In the genomic region with DNA sequence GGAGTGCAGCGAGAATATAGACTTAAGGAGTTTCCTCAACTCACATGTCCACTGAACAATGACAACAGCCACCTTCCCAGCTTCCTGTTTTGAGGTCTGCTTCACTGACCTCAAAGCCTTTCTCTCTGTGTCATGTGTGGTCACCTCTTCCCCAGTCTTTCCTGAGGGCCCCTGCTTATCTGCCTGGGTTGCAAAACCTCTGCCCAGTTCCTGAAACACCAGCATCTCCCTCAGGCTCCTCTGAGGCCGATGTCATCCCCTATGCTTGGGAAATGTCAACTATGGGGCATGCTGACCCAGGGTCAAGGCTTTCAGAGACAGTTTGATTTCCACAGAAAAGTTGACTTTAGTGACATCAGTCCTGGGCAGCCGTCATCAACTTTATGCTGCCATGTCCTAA, we compare ENCODE assay signal across 12 mouse cellular contexts. TPM values are rescaled to one million over a fixed set of nuclear protein-coding genes. Genes with fewer than 3 reads are reported as not detected.
A peak's percentile ranks its signal among the peaks of the same experiment; 100 is the strongest.
DNase-seq lines count a peak whose midpoint lies in the region; ATAC-seq and TF ChIP-seq lines count a peak whose summit lies in the region.
"Had no signal": no experiment of that assay in that cellular context is flagged by ENCODE, and none has a peak within 500 bp of the region (broad histone marks: within the 10 kb centered on the region; RNA-seq: fewer than 3 reads in every experiment).

No protein-coding gene starts in this region.

- TF ChIP-seq CTCF in spleen, adult 2 months (IDR thresholded peaks at IDR 0.05; ENCODE audit: extremely low read depth, insufficient read depth, insufficient read length, insufficient replicate concordance) = no peak

- H3K27me3 ChIP-seq in spleen, adult 2 months (ENCODE audit: control insufficient read depth, insufficient read depth, low read length) = no peaks in the 10 kb centered on the region
- H3K27me3 ChIP-seq in forebrain, embryonic 14.5 days (replicated peaks; ENCODE audit: control insufficient read depth, insufficient read depth, low read length) = no peaks in the 10 kb centered on the region
- H3K27me3 ChIP-seq: hindbrain, embryonic 12.5 days; neural tube, embryonic 13.5 days had no signal

- peak overlapping the region; percentile 69 for H3K27ac ChIP-seq in spleen, adult 2 months (ENCODE audit: insufficient read depth, low read length)
- H3K27ac ChIP-seq in macrophage = peak overlapping the region; percentile 77
- H3K27ac ChIP-seq in forebrain, embryonic 14.5 days (ENCODE audit: low read depth, low read length) = no peak overlapping the region
- H3K27ac ChIP-seq: hindbrain, embryonic 12.5 days; neural tube, embryonic 13.5 days had no signal

- ATAC-seq in forebrain, embryonic 14.5 days = no peak

- TF ChIP-seq POLR2A in spleen, adult 2 months (IDR thresholded peaks at IDR 0.05; ENCODE audit: low read depth, low read length) = no peak

- H3K4me2 ChIP-seq in forebrain, embryonic 14.5 days (ENCODE audit: low read length) = no peak overlapping the region
- H3K4me2 ChIP-seq: hindbrain, embryonic 12.5 days; neural tube, embryonic 13.5 days had no signal

- no peak overlapping the region for H3K4me3 ChIP-seq in spleen, adult 2 months (ENCODE audit: extremely low read depth, insufficient read depth, insufficient read length)
- no peak overlapping the region for H3K4me3 ChIP-seq in macrophage (ENCODE audit: inconsistent target)
- no peak overlapping the region for H3K4me3 ChIP-seq in forebrain, embryonic 14.5 days (ENCODE audit: low read depth, low read length)
- H3K4me3 ChIP-seq: hindbrain, embryonic 12.5 days; neural tube, embryonic 13.5 days had no signal

- 17% methylated on average over 3 of the region's 3 CpGs for WGBS in spleen, adult 2 months
- 0% methylated on average over 3 of the region's 3 CpGs for WGBS in macrophage (ENCODE audit: missing documents)
- WGBS in forebrain, embryonic 14.5 days = 89% methylated on average over 3 of the region's 3 CpGs

- intact Hi-C loops in left cerebral cortex, postnatal 4 days (cut with DNase I) = no loop called here

- H3K36me3 ChIP-seq in spleen, adult 2 months (ENCODE audit: control insufficient read depth, insufficient read depth, low read length) = no peaks in the 10 kb centered on the region
- no peaks in the 10 kb centered on the region for H3K36me3 ChIP-seq in macrophage (ENCODE audit: inconsistent target)
- no peaks in the 10 kb centered on the region for H3K36me3 ChIP-seq in forebrain, embryonic 14.5 days (ENCODE audit: control insufficient read depth, insufficient read depth, low read length)
- H3K36me3 ChIP-seq: hindbrain, embryonic 12.5 days; neural tube, embryonic 13.5 days had no signal

- peaks cover 26% of the 10 kb centered on the region for H3K4me1 ChIP-seq in spleen, adult 2 months (ENCODE audit: control insufficient read depth, insufficient read depth, insufficient read length)
- H3K4me1 ChIP-seq in forebrain, embryonic 14.5 days (ENCODE audit: control insufficient read depth, insufficient read depth, low read length) = peaks cover 17% of the 10 kb centered on the region

- no peak overlapping the region for H3K9ac ChIP-seq in forebrain, embryonic 14.5 days (ENCODE audit: low read length)
- H3K9ac ChIP-seq: hindbrain, embryonic 12.5 days; neural tube, embryonic 13.5 days had no signal

- no peaks in the 10 kb centered on the region for H3K79me2 ChIP-seq in macrophage (ENCODE audit: inconsistent target)

- DNase-seq in adrenal gland, postnatal 14 days = peak; percentile 40
- DNase-seq in adrenal gland, postnatal 25 days = no peak
- no peak for DNase-seq in spleen, adult 2 months (ENCODE audit: low read depth in 1 of 2, low spot score in 2 of 2)
- no peak for DNase-seq in spleen, adult 18-20 months
- DNase-seq in left cerebral cortex, postnatal 4 days = no peak
- no peak for DNase-seq in kidney, postnatal 36 days
- DNase-seq in forebrain, embryonic 14.5 days (ENCODE audit: low spot score) = no peak
- DNase-seq: adrenal gland, adult 8-10 months; right cerebral cortex, postnatal 14 days had no signal

- no peaks in the 10 kb centered on the region for H3K9me3 ChIP-seq in forebrain, embryonic 14.5 days (replicated peaks; ENCODE audit: control insufficient read depth, low read length)
- H3K9me3 ChIP-seq: hindbrain, embryonic 12.5 days; neural tube, embryonic 13.5 days had no signal

RNA-seq across cellular contexts. Expression of a gene that starts 29.2 kb away (rescaled TPM):
- 69.0 and 75.1 TPM in 2 replicates for total RNA-seq in adrenal gland, postnatal 14 days (2021)
- 33.4 and 33.5 TPM in 2 replicates for total RNA-seq in adrenal gland, postnatal 25 days (2021)
- polyA plus RNA-seq in spleen, adult 2 months (2012; rRNA removed) = 53.3 and 66.9 TPM in 2 replicates
- total RNA-seq in macrophage (2018; cell fraction: chromatin; rRNA removed) = 100 to 1,000 TPM in 16 of 26 experiments, 10 to 100 TPM in 10; 13.2 to 775 (median 263) TPM
- 100 to 1,000 TPM in 15 of 26 experiments, 10 to 100 TPM in 11; 40.0 to 448 (median 113) TPM for total RNA-seq in macrophage (2018; cell fraction: cytosol; rRNA removed)
- 100 to 1,000 TPM in 20 of 26 experiments, 10 to 100 TPM in 6; 31.5 to 764 (median 230) TPM for total RNA-seq in macrophage (2018; cell fraction: nucleus; rRNA removed)
- polyA plus RNA-seq in macrophage (2018) = 98.8 to 168 TPM (median 120 TPM) in 3 replicates
- 1 to 10 TPM; 7.0 to 9.7 TPM for total RNA-seq in left cerebral cortex, postnatal 4 days (2021)
- polyA plus RNA-seq in forebrain, embryonic 14.5 days (2014; fragmentation: Nextera tagmentation; extraction: Ambion mirVana) = 5.0 and 7.0 TPM in 2 replicates

RNA-seq across cellular contexts. Expression of a gene that starts 53.6 kb away (rescaled TPM):
- 2.0 and 2.4 TPM in 2 replicates for total RNA-seq in adrenal gland, postnatal 14 days (2021)
- total RNA-seq in adrenal gland, postnatal 25 days (2021) = 1.3 and 2.4 TPM in 2 replicates
- polyA plus RNA-seq in spleen, adult 2 months (2012; rRNA removed) = 0.58 and 0.62 TPM in 2 replicates
- total RNA-seq in macrophage (2018; cell fraction: chromatin; rRNA removed) = under 1 TPM in 4 of 26 experiments, not detected in 22; 0.13 to 0.77 (median 0.36) TPM
- total RNA-seq in macrophage (2018; cell fraction: cytosol; rRNA removed) = under 1 TPM in 5 of 26 experiments, not detected in 21; 0.04 to 0.10 (median 0.07) TPM
- total RNA-seq in macrophage (2018; cell fraction: nucleus; rRNA removed) = under 1 TPM in 1 of 26 experiments, not detected in 25; 0.34 TPM
- polyA plus RNA-seq in macrophage (2018) = not detected in 3 replicates
- 1 to 10 TPM; 3.1 TPM for total RNA-seq in left cerebral cortex, postnatal 4 days (2021)
- polyA plus RNA-seq in forebrain, embryonic 14.5 days (2014; fragmentation: Nextera tagmentation; extraction: Ambion mirVana) = 1.5 and 2.2 TPM in 2 replicates
